Mouse (Mus musculus) urinary bladder, postnatal 36 days (tissue): ENCODE measurements around the gene Canx.
A peak's percentile ranks its signal among the peaks of the same experiment; 100 is the strongest.
"Not testable (repeated sequence)": the region's sequence is repeated elsewhere in the genome, so short reads cannot be mapped to it uniquely, and the experiment has no call there.

Experiments
- DNase-seq, 2 experiments: peaks; one replicate each; pipeline ENCODE4 v3.0.0; 2022; ENCODE audit warnings: low spot score in 2 of 2, mixed read lengths in 1 of 2

Canx gene

GRCm38 (mm10) chr11:50325496-50326301 lies at the start of gene Canx:
Canx (minus strand) TSS chr11:50325673.
- DNase-seq: peak; percentile 98

DNA sequence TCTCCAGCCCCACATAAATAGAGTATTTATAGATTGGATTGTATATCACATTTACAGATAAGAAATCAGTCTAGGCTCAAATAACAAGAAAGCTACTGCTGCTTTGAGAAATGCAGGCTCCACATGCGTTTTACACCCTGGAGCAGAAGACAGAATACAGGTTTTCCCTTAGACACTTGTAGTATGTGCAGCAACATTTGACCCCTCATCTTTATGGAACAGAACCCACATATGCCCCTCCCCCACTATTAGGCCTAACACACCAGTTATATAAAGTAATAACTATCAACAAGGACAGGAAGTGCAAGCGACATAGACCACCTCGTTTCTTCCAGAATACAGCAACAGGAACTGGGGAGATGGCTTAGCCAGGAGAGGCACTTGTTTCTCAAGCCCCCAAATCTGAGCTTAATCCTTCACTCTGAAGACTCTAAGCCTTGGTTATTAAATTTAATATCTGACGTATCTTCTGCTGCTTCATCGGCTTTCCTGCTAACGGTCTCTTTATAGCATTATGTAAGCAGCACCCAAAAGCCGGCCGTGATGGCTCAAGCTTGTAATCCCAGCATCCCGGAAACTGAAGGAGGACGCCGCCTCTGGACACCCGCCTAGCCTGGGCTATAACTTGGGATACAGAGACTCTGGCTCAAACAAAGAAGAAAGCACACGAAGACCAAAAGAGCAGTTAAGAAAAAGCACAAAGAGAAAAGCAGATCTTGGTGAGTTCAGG lies 49.0 kb upstream of the Canx start:
- DNase-seq: no peak

DNA sequence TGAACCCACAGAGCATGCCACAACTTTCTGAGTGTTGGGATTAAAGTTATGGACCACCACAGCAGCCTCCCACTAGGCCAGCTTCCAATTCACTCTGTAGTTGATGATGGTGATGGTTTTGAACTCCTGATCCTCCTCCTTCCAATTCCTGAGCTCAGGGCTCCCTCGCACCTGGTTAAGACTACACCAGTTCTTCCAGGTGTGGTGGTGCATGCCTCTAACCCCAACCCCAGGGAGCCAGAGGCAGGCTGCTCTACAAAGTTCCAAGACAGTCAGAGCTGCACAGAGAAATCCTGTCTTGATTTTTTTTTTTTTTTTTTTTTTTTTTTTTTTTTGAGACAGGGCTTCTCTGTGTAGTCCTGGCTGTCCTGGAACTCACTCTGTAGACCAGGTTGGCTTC lies 48.1 kb upstream of the Canx start:
- no peak for DNase-seq

DNA sequence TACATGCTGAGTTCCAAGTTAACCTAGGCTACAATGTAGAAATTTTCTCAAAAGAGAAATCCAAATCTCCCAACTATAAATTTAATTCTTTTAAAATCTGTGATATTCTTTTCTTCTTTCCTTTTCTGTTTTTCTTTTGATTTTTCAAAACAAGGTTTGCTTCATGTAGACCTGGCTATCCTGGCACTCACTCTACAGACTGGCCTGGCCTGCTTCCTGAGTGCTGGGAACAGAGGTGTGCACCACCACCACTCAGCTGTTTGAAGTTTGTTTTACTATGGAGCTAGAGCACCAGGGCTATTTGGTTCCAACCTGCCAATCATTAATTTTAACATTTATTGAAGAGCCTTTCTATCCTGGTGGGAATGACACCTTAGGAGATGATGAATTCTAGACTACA lies 47.6 kb upstream of the Canx start:
- no peak for DNase-seq

- DNase-seq: no peak
Observed at GRCm38 (mm10) chr11:50371911-50372310, 46.4 kb upstream of the Canx start.

DNA sequence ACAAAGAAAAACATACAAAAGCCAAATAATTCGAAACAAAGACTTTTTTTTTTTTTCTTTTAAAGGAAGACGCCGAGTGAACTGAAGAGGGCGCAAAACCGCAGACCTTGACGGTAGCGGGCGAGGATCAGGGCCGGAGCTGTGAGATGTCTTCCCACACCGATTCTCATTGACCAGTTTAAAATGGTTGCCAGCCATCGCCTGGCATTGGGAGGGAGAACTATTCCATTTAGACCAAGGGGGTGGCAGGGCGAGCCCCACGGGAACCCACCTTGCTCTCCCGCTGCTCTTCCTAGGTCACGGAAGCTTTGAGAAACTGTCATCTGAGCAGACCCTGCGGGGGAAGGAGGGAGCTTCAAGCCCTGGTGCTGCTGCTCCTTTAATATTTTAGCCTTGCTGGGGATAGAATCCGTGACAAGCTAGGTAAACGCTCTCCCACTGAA lies 45.9 kb upstream of the Canx start:
- DNase-seq: peak in 1 of 2 experiments; percentile 60

DNA sequence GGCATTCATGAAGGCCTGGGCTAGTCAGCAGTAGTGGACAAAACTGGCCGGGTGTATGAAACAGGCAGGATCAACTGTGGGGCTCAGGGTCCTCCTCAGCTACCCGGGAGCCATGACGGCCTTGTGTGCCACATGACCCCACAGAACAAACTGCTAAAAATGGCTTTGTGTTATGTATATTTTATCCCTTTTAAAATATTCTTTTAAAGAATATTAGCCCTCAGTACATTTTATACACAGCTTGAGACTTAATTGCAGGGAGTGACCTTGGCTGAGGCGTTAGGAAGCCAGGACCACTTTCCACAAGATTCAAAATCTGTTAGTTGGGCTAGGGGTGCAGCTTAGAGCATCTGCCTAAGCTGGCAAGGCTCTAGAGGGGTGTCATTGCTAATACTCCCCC lies 45.5 kb upstream of the Canx start:
- DNase-seq: no peak

GRCm38 (mm10) chr11:50369360-50369911 lies 44.0 kb upstream of the Canx start:
- no peak for DNase-seq

DNA sequence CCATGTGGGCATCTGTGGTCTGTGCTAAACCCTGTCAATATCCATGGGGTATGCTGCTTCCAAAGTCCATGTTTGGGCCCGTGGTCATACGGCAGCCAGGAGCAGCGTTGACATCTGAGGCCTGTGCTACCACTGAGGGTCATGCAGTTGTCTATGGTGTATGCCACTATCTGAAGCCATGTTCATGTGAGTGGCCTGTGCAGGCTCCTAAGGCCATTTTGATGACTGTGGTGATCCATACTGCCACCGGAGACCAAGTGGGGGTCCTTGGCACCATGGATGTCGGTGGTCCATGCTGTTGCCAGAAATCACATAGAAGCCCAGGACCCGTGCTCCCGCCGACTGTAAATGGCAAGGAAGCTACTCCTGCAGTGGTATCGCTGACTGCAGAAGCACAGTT lies 42.1 kb upstream of the Canx start:
- DNase-seq: no peak

GRCm38 (mm10) chr11:50365322-50365721 lies 39.8 kb upstream of the Canx start:
- no peak for DNase-seq

DNA sequence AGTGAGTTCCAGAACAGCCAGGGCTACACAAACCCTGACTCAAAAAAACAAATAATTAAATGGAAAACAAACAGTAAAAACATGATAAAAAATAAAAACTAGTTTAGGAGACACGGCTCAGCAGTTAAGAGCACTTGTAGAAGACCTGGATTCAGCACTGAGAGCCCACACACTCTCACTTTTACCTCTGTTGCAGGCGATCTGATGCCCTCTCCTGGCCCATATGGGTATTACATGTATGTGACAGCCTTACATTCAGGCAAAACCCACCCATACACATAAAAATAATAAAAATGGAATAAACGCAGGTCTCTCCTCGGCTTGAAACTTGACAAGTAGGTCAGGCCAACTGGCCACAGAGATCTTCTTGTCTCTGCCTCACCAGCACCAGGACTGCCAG lies 39.1 kb upstream of the Canx start:
- DNase-seq: peak; percentile 62 to 75

DNA sequence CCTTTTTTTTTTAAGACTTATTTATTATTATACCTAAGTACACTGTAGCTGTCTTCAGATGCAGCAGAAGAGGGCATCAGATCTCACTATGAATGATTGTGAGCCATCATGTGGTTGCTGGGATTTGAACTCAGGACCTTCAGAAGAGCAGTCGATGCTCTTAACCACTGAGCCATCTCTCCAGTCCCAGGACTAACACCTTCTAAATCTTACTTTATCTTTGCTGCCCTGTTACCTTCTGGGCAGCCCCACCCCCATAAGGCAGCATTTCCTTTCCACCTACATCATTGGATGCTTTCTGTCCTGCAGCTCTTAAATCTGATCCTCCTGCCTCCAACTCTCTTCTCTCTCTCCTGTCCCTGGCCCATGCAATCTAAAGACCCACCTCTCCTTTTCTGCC lies 35.8 kb upstream of the Canx start:
- not testable (repeated sequence) for DNase-seq

DNA sequence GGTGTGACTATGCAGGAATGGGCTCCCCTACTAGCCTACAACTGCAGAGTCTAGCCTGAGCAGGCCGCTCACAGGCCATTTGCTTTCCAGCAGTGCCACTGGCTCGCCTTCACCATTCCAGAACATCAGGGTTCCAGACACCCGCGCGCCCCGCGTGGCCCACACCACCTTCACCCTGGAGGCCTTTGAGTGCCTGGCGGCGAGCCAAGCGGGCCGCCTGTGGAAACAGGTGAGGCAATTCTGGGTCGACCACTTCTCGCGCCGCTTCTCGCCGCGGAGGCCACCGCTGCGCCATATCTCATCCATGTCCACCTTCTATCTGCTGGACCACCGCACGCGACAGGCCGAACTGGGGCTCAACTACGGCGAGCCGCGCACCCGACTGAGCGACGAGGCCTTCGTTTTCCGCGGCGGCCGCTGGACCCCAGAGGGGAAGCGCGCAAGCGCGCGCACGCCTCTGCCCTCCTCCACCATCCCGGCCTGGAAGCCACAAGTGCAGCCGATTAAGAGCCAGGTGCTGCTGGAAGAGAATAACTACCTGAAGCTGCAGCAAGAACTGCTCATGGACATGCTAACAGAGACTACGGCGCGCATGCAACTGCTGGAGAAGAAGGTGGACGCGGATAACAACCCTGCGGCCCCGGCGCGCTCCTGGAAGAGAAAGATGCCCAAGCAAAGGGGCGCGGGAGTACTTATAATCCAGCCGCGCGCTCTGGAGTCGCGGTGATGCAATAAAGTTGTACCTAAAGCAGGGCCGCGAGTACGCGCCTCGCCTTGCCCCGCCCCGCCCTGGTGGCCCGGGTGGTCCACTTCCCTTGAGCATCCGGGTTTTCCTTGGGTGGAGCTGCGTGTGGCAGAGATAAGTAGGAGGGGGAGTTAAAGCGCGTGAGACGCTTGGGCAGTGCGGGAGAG lies 33.7 kb upstream of the Canx start:
- peak; percentile 14 to 28 for DNase-seq

DNA sequence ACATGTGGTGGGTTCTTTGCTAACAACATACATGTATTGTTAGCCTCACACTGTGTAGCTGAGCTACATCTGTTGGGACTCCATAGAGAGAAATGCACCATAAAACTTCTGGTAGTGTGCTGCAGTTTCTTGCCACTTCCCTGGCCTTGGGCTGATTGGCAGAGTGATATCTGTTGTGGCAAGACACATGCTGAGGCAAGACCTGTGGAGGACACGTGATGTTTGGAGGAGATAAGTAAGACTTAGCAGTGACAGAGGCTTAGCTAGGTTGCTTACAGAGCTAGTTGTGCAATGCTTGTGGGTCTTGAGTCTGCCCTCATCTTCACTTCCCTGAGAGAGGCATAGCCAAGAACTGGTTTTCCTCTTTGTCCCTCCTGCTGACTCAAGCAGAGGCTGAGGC lies 29.9 kb upstream of the Canx start:
- DNase-seq: no peak

DNA sequence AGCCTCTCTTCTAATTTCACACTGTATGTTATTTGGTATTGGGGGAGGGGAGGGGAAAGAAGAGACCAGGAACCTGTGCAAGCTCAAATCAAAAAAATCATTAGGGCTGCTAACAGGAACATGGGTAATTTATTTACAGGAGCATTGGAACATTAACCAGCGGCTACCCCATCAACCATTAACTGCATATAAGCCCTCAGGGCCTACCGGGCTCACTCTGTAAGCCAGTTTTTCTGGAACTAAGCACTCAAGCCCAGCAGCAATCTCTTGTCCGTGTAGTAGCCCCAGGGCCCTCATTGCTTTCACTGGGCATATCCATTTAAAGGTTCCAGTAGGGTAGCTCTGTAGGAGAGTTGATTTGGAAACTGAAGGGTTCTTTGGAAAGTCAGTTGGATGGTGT lies 29.4 kb upstream of the Canx start:
- DNase-seq: no peak

DNA sequence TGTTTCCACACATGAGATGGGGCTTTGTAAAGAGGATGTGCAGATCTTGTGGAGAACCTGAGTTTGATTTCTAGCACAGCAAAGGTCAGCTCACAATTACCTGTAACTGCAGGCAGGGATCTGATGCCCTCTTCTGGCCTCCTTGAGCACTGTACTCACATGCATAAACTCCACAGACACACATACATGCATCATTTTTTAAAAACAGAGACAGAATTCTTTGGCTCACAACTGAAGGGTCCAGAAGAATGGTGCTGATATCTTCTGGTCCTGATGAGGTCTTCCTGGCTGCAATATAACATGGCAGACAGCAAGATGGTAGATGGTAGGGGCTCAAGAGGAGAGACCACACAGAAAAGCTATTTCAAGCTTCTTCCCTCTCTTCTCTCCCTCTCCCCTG lies 28.7 kb upstream of the Canx start, which contains the start of gene Cby3:
Cby3 (plus strand) TSS at position 301 of the 400 bp plus-strand sequence.
- DNase-seq: no peak

- no peak for DNase-seq
Observed at GRCm38 (mm10) chr11:50352177-50352576, 26.7 kb upstream of the Canx start.

DNA sequence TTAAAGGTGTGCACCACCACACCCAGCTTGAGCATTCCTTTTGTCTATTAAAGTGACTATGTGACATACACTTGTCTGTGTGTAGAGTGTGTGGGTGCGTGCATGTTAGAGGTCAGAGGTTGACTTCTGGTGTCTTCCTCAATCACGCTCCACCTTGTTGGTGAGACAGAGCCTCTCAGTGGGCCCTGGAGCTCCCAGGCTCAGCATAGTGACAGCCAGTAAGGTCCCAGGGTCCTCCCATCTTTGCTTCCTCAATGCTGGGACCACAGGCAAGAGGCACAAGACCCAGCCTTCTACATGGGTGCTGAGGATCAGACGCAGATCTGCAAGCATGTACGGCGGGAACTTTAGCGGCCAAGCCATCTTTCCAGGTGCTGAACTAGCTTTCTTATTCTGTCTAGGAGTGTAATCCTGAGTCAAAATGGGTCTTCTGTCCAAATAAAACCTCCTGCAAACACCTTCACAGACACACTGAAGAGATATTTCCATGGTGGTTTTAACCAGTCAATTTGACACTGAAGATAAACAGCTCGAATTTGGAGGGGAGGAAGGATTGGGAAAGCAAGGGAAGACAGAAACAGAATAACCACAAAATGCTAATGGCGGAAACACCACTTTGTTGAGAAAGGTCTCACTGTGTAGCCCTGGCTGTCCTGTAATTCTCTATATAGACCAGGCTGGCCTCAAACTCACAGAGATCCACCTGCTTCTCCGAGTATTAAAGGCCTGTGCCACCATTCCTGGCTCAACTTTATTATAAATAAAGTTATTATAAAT lies 21.0 kb upstream of the Canx start:
- DNase-seq: no peak

GRCm38 (mm10) chr11:50345486-50345885 lies 20.0 kb upstream of the Canx start:
- no peak for DNase-seq

DNA sequence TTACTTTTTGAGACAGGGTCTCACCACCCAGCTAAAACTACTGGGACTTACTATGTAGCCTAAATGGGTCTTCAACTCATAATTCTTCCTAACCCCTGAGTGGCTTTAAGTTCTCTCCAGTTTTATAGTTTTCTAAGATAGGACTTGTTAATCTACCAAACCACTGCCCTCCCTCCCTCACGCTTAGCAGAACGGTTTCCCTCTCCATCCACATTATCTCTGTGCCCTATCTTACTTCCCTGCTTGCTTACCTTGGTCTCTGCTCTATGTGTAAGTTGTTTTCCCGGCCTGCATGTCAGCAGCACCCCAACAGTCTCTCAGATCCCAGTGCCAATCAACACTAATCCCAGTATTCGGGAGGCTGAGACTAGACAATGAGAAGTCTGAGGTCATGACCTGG lies 11.4 kb upstream of the Canx start:
- DNase-seq: no peak

DNA sequence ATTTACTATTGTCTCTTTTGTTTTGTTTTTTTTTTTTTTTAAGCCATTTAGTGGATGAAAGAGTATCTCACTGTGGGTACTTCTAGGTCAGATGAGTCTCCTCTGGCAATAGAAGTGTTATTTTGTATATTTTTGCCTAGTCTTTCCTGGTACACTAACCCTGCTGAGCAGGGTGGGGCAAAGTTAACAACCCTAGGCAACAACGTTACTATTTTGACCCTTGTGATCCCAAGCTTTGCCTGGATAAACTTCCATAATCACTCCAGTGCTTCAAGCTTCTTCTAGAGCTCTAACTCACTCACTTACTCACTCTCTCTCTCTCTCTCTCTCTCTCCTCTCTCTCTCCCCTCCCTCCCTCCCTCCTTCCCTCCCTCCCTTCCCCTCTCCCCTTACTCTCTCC lies 10.7 kb upstream of the Canx start:
- no peak for DNase-seq
